In the genomic region with DNA sequence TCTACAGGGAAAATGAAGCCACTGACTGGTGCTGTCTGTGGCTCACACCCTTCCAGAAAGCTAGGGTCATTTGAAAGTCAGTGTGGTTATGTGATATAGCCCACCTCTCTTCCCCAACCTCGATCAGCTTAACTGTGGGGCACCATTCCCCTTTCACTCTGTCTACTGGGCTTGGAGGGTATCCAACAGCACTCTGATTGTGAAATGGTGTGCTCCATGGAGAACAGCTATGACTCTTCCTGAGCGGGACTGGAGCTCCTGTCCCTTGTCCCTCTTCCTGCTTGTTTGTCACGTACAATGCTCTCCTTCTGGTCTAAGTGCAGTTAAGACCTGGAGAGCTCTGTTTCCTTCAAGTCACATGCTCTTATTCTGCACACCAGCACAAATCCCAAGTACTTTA, we compare ENCODE assay signal across 22 mouse cellular contexts. TPM values are rescaled to one million over a fixed set of nuclear protein-coding genes. Genes with fewer than 3 reads are reported as not detected.
DNase-seq lines count a peak whose midpoint lies in the region; ATAC-seq and TF ChIP-seq lines count a peak whose summit lies in the region.
"Had no signal": no experiment of that assay in that cellular context is flagged by ENCODE, and none has a peak within 500 bp of the region (broad histone marks: within the 10 kb centered on the region; RNA-seq: fewer than 3 reads in every experiment).

No protein-coding gene starts in this region.

- ATAC-seq in heart, embryonic 15.5 days (replicated peaks; ENCODE audit: insufficient number of reproducible peaks, insufficient read depth, low FRiP score, low read depth): peak; percentile 44
- ATAC-seq in liver, postnatal 0 days: peak; percentile 22; the same call in 1 of the 2 replicates
- ATAC-seq: forebrain, embryonic 16.5 days; hindbrain, postnatal 0 days had no signal

- H3K36me3 ChIP-seq in heart, embryonic 15.5 days: peaks cover 47% of the 10 kb centered on the region
- H3K36me3 ChIP-seq in liver, postnatal 0 days (replicated peaks; ENCODE audit: insufficient read depth, low read length): peaks cover 75% of the 10 kb centered on the region

- peak overlapping the region; percentile 83 for H3K27ac ChIP-seq in heart, embryonic 15.5 days
- H3K27ac ChIP-seq in brown adipose tissue, adult 24 weeks (replicated peaks; ENCODE audit: low read depth, low read length): peak overlapping the region; percentile 83
- H3K27ac ChIP-seq in liver, postnatal 0 days (ENCODE audit: low read depth): peak overlapping the region; percentile 65
- H3K27ac ChIP-seq: embryonic facial prominence, embryonic 13.5 days; gastrocnemius, adult 2 months; hindbrain, postnatal 0 days; limb, embryonic 15.5 days; stomach, embryonic 15.5 days had no signal

- peaks cover 20% of the 10 kb centered on the region for H3K4me1 ChIP-seq in heart, embryonic 15.5 days (replicated peaks)
- H3K4me1 ChIP-seq in brown adipose tissue, adult 24 weeks (ENCODE audit: control insufficient read depth, insufficient read depth, insufficient read length, low read length): peaks cover 3% of the 10 kb centered on the region
- peaks cover 24% of the 10 kb centered on the region for H3K4me1 ChIP-seq in liver, postnatal 0 days (ENCODE audit: insufficient read depth)

- H3K4me3 ChIP-seq in heart, embryonic 15.5 days: no peak overlapping the region
- H3K4me3 ChIP-seq in brown adipose tissue, adult 24 weeks (ENCODE audit: insufficient read depth, low read depth, low read length): no peak overlapping the region
- no peak overlapping the region for H3K4me3 ChIP-seq in liver, postnatal 0 days (ENCODE audit: low read depth, low read length)
- H3K4me3 ChIP-seq: embryonic facial prominence, embryonic 13.5 days; gastrocnemius, adult 2 months; limb, embryonic 15.5 days; stomach, embryonic 15.5 days had no signal

- DNase-seq in heart, adult 9 months (ENCODE audit: low spot score in 2 of 2): no peak
- peak; percentile 59 for DNase-seq in liver, postnatal 0 days
- DNase-seq in lung, postnatal 14 days: peak; percentile 52
- DNase-seq in spleen, adult 12 weeks (ENCODE audit: low spot score): no peak
- no peak for DNase-seq in natural killer cell, adult 2 months (ENCODE audit: low spot score in 2 of 2)
- DNase-seq: cerebellum, adult 8-10 months; gastrocnemius, adult 2 months; heart, postnatal 14 days; kidney, adult 8-10 months; kidney, postnatal 36 days; right cerebral cortex, adult 18-20 months; spleen, adult 18-20 months had no signal

- TF ChIP-seq CTCF in liver, postnatal 0 days (IDR thresholded peaks at IDR 0.05; ENCODE audit: low read depth): no peak

- WGBS in heart, embryonic 15.5 days: 50% methylated on average over 3 of the region's 3 CpGs
- 54% methylated on average over 3 of the region's 3 CpGs for WGBS in liver, postnatal 0 days (ENCODE audit: insufficient replicate concordance)

- H3K9ac ChIP-seq in heart, embryonic 15.5 days: no peak overlapping the region
- no peak overlapping the region for H3K9ac ChIP-seq in liver, postnatal 0 days (replicated peaks)
- H3K9ac ChIP-seq: embryonic facial prominence, embryonic 13.5 days; limb, embryonic 15.5 days; stomach, embryonic 15.5 days had no signal

- TF ChIP-seq EP300 in liver, postnatal 0 days (IDR thresholded peaks at IDR 0.05; ENCODE audit: low read depth): no peak

- H3K4me2 ChIP-seq in heart, embryonic 15.5 days: no peak overlapping the region
- H3K4me2 ChIP-seq in liver, postnatal 0 days (ENCODE audit: low read depth, low read length): no peak overlapping the region
- H3K4me2 ChIP-seq: embryonic facial prominence, embryonic 13.5 days; limb, embryonic 15.5 days; stomach, embryonic 15.5 days had no signal

- H3K9me3 ChIP-seq in heart, embryonic 15.5 days (replicated peaks): no peaks in the 10 kb centered on the region
- H3K9me3 ChIP-seq in liver, postnatal 0 days (ENCODE audit: low read length): no peaks in the 10 kb centered on the region
- H3K9me3 ChIP-seq: embryonic facial prominence, embryonic 13.5 days; limb, embryonic 15.5 days; stomach, embryonic 15.5 days had no signal

- no peaks in the 10 kb centered on the region for H3K27me3 ChIP-seq in heart, embryonic 15.5 days
- no peaks in the 10 kb centered on the region for H3K27me3 ChIP-seq in liver, postnatal 0 days (ENCODE audit: insufficient read depth, low read length)
- H3K27me3 ChIP-seq: embryonic facial prominence, embryonic 13.5 days; limb, embryonic 15.5 days; stomach, embryonic 15.5 days had no signal

RNA-seq across cellular contexts. Expression of gene Isca1, which starts 5.6 kb away (rescaled TPM):
- 217 and 232 TPM in 2 replicates for polyA plus RNA-seq in heart, embryonic 15.5 days (2015; fragmentation: Nextera tagmentation; extraction: Ambion mirVana)
- polyA plus RNA-seq in brown adipose tissue, adult 24 weeks (2012; ENCODE audit: insufficient read depth, insufficient read length, missing spikeins): 286 and 370 TPM in 2 replicates
- 135 and 137 TPM in 2 replicates for polyA plus RNA-seq in liver, postnatal 0 days (2015; fragmentation: Nextera tagmentation; extraction: Ambion mirVana)

RNA-seq across cellular contexts. Expression of gene Gm49354, which starts 6.9 kb away (rescaled TPM):
- not detected in 2 replicates for polyA plus RNA-seq in heart, embryonic 15.5 days (2015; fragmentation: Nextera tagmentation; extraction: Ambion mirVana)
- polyA plus RNA-seq in brown adipose tissue, adult 24 weeks (2012; ENCODE audit: insufficient read depth, insufficient read length, missing spikeins): not detected in 2 replicates
- polyA plus RNA-seq in liver, postnatal 0 days (2015; fragmentation: Nextera tagmentation; extraction: Ambion mirVana): not detected in 2 replicates
- polyA plus RNA-seq: C2C12; embryonic facial prominence, embryonic 13.5 days; forebrain, embryonic 16.5 days; hindbrain, postnatal 0 days; limb, embryonic 15.5 days; midbrain, postnatal 0 days; neural tube, embryonic 11.5 days; stomach, embryonic 15.5 days had no signal

RNA-seq across cellular contexts. Expression of gene 1700014D04Rik, which starts 28.6 kb away (rescaled TPM):
- polyA plus RNA-seq in heart, embryonic 15.5 days (2015; fragmentation: Nextera tagmentation; extraction: Ambion mirVana): 0.04 TPM in 1 of 2 replicates, not detected in the other
- not detected in 2 replicates for polyA plus RNA-seq in brown adipose tissue, adult 24 weeks (2012; ENCODE audit: insufficient read depth, insufficient read length, missing spikeins)
- polyA plus RNA-seq in liver, postnatal 0 days (2015; fragmentation: Nextera tagmentation; extraction: Ambion mirVana): not detected in 2 replicates
- polyA plus RNA-seq: embryonic facial prominence, embryonic 13.5 days; limb, embryonic 15.5 days; stomach, embryonic 15.5 days had no signal

RNA-seq across cellular contexts. Expression of gene Spata31d1d, which starts 43.6 kb away (rescaled TPM):
- not detected in 2 replicates for polyA plus RNA-seq in heart, embryonic 15.5 days (2015; fragmentation: Nextera tagmentation; extraction: Ambion mirVana)
- not detected in 2 replicates for polyA plus RNA-seq in brown adipose tissue, adult 24 weeks (2012; ENCODE audit: insufficient read depth, insufficient read length, missing spikeins)
- polyA plus RNA-seq in liver, postnatal 0 days (2015; fragmentation: Nextera tagmentation; extraction: Ambion mirVana): not detected in 2 replicates
- polyA plus RNA-seq: C2C12; embryonic facial prominence, embryonic 13.5 days; forebrain, embryonic 16.5 days; hindbrain, postnatal 0 days; limb, embryonic 15.5 days; midbrain, postnatal 0 days; neural tube, embryonic 11.5 days; stomach, embryonic 15.5 days had no signal

RNA-seq across cellular contexts. Expression of gene Tut7, which starts 47.8 kb away (rescaled TPM):
- 34.4 and 36.0 TPM in 2 replicates for polyA plus RNA-seq in heart, embryonic 15.5 days (2015; fragmentation: Nextera tagmentation; extraction: Ambion mirVana)
- 33.9 and 51.0 TPM in 2 replicates for polyA plus RNA-seq in brown adipose tissue, adult 24 weeks (2012; ENCODE audit: insufficient read depth, insufficient read length, missing spikeins)
- polyA plus RNA-seq in liver, postnatal 0 days (2015; fragmentation: Nextera tagmentation; extraction: Ambion mirVana): 33.8 and 37.6 TPM in 2 replicates

Comparison
In these comparisons a context has a peak if more than half of its experiments do, and no peak if none do; other contexts are left out.
1. DNase-seq: peak in liver, postnatal 0 days (single experiment) and lung, postnatal 14 days (single experiment); none in heart, adult 9 months (0 of 2), spleen, adult 12 weeks (single experiment) and natural killer cell, adult 2 months (0 of 2).
2. Peak in every context shown above with its lines, with median percentiles within 50 percentile points of each other: H3K27ac ChIP-seq.